Mouse (Mus musculus): ENCODE results near the gene Olig2.

DNA sequence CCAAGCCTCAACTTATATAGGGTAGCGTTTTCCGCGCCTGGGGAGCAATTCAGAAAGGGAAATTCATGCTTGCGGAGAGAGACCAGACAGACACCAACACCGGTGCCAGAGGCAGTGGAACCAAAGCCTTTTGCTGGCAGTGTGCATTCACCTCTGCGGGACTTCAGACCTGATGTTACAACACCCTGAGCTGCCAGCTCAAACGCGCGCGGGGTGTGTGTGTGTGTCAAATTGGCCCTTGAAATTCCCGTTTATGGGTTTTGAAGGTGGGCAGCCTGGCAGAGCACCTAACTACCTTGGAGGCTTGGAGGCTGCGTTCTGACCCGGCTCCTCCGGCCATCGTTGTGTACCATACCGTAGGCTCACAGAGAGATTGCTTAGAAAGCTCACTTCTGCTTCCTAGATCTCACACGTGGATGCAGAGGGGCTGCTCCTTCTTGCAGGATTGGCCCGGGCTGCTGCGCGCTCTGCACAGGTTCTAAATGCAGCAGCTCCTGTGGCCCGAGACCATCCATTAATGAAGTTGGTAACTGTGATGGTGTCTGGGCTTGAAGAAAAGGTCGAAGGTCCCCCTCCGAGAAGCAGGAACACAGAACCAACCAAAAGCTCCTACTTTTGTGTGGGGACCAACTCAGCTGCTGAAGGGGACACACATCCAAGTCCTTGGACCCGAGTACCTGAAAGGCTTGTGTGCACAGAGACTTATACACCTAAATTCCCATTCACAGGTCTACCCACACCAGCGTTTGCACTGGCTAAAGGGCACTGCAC, 7.4 kb downstream of the Olig2 start:
- TF ChIP-seq POLR2A (IDR thresholded peaks at IDR 0.05; ENCODE audit: control insufficient read depth, extremely low read depth, insufficient read depth, low read length, poor library complexity) = no peak
- no peak for TF ChIP-seq CTCF (IDR thresholded peaks at IDR 0.05; ENCODE audit: borderline replicate concordance, control insufficient read depth, extremely low read depth, insufficient read depth, low read length, poor library complexity)
